Mouse (Mus musculus) thymus, postnatal 25 days (tissue): ENCODE results near the gene Chek2.
"Not testable (repeated sequence)": the region's sequence is repeated elsewhere in the genome, so short reads cannot be mapped to it uniquely, and the experiment has no call there.

Experiments used
- DNase-seq: peaks from one replicate; pipeline ENCODE4 v3.0.0; 2022

The Chek2 gene

DNA sequence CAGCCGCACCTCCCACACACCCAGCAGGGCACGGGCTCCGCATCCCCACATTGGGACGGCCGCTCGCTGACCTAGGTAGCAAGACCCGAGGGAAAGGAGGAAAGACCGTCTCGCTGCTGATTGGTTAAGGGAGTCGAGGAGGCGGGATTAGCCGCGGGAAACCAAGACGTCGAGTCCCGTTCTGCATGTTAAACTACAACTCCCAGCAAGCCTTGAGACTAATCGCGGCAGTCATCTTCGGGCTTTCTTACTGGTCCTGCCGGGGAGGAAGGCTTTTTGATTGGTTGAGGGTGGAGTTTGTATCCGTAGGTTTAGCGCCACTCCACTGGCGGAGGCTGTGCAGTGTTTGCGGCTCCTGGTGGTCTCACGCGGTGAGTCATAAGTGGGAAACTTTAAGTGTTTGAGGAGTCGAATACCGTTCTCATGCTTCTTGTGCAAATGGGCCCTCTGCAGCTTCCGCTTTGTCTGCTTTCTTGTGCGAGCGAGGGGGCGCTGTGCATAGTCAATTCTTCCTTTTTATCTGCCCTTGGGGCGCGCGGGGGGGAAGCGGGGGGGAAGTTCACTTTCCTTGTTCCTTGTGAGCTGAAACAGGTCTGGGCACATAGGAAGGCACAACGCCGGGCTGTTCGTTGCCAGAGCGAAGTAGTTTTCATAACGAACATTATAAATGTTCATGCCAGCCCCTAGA is at the start of gene Chek2, which contains the start of gene Hscb:
Gene Chek2, plus strand, starts transcription at position 302 of the 688 bp plus-strand sequence.
Gene Hscb, minus strand, starts transcription at position 100 of the 688 bp plus-strand sequence.
- peak; percentile 96 for DNase-seq

DNA sequence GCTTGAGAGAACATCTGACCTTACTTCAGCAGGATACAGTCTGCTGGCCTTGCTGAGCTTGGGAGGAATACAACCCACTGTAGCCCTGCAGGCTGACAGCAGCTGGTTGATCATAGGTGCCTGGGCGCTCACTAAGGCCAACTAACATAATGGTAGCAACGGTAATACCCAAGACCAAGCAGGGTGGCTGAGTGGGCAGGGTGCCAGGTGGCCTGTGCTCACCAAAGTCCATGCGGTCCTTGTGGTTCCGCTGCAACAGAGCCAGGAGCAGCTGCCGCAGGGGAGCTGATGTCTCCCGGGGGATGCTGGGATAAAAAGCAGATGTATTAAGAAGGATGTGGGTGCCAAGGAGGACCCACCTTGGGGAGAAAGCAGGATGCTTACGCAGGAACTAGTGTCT is 45.4 kb upstream of the Chek2 start:
- DNase-seq, result no peak

DNA sequence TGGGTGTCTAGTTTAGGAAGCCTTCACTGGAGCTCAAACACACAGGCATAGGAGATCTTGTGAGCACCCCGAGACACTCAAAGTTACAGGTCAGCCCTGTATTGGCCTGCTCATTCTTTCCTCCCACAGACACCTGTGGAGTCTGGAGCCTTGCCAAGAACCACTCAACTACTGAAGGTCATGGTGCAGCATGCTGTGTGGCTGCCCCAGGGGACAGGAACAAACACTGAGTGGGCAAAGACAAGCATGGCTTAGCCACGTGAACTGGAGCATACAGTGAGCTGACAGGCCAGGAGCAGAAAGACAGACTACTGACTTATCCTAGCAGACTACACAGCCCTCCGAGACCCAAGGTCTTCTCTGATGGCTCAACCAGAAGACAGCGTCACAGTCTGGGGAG is 42.1 kb upstream of the Chek2 start:
- DNase-seq, result no peak

DNA sequence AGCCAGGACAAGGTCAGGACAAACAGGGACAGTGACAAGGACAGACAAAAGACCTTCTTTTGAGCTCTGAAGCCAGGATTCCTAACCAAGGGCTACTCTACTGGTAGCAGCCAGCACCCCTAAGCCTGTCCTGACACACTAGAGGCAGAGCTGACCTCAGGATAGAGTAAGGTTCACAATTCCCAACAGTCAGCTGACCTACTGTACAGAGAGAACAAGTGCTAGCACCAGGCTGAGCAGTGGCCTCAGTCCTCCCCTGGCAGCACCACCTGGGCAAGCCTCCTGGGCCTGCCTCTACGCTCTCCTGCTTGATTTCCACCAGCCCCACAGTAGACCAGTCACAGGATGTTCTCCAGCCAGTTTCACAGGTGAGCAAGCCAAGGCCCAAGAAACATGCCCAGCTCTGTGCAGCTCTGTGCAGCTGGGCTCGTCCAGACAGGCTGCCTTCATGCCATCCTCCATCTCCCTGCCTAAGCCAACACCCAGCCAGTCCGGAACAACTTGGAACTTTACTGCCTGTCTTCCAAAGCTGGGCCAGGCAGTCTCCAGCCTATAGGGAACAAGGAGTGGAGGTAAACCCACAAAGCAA is 38.6 kb upstream of the Chek2 start:
- no peak for DNase-seq

DNA sequence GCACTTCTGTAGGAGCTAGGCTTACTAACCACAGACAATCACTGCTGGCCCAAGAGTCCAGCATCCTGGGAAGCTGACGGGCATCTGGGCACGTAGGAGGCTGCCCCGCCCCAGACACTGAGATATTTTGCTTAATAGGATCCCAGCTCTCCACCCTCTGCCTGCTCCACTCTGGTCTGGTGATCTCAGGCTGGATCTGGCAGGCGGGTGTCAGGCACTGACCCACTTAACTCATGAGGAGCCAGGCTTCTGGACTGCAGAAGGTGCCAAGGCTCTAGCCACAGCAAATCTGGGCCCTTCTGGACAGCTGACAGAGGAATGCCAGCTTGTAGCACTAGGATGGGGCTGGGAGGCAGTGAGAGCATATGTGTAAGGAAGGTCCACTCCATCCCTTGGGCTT is 37.6 kb upstream of the Chek2 start:
- no peak for DNase-seq

DNA sequence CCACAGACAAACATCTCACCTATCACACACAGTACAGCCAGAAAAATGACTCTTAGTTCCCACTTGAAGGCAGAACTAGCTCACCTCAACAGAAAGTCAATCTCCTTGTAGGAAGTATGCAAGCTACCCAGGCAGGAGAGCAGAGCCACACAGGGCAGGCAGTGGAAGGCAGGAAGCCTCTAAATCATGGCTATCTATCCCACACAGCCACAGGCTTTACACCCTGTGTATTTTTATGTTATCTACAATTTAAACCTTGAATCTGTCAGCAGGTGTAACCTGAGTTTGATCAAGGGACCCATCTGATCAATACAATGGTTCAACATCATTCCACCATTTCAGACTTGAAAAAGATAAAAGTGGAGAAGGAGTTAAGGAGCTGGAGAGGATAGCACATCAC is 37.0 kb upstream of the Chek2 start:
- DNase-seq, result no peak

DNA sequence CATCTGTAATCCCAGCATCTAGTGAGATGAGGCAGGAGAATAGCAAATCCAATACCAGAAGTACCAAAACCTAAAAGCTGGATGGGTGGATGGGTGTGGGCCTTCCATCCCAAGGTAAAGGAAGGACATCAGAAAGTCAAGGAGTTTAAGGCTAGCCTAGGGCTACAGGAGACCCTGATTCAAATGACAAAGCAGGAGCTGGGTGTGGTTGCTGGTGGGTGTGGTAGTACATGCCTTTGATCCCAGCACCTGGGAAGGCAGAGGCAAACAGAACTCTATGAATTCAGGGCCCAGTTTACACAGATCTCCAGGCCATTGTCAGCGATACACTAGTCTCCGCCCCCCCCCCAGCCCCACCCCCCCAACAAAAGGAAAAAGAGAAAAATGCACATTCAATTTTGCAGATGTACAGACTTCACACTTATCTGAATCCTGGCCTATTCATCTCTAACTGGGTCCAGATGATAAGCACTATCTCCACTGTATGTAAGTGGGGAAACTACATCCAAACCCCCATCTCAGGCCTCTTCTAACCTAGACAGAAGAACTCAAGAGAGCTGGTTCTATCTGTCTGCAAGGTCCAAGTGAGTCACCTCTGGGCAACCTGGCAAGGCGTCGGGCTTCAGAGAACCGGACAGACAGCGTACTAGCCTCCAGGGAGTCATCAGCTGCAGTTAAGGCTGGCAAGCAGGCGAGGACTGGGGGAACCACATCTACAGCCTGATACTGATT is 35.6 kb upstream of the Chek2 start:
- DNase-seq, result no peak

DNA sequence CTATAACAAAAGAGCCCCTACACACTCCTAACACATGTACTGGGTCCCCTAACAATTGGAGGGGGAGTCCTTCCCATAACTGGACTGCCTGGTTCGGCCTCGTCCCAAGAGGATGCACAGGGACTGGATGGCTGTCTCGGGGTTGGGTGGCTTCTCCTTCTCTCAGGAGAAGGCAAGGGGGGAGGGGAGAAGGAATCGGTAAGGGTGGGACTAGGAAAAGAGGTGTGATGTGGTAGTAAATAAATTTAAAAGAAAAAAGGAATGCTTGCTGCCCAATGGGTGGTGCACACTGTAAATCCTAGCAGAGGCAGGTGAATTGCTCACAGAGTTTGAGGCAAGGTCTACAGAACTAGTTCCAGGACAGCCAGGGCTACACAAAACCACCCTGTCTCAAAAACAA is 33.6 kb upstream of the Chek2 start:
- no peak for DNase-seq

DNA sequence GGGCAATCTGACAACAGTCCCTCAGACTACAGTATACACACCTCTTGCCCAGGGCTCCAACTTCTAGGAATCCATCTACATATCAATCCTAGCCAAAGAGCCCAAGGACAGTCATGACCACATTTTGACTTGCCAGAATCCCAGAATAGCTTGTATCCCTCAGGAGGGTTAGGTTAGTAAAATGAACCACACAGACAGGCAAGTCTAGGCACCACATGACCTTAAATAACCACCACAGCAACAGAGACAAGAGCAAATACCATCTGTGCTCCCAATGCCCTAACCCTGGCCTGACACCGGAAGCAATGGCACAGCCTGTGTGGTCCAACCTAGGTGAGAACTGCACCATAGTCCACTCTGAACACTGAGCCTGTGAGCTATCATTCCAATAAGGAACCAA is 33.1 kb upstream of the Chek2 start:
- no peak for DNase-seq

DNA sequence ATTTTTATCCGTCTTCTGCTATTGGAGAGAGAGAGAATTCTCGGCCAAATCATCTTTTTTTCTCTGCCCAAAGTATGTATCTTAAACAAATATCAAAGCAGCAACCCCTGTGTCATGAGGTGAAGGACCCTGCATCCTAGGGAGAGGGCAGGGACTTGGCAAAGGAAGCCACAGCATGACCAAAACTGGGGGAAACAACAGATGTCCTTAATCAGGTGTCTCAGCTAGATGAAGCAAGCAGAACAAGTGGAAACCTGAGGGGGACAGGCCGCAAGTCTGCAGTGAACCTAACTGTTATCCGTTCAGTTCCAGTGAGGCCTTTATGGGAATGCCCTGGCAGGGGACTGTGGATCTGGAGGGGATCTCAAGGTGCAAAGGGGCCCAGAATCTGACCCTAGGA is 32.3 kb upstream of the Chek2 start:
- DNase-seq, result no peak

DNA sequence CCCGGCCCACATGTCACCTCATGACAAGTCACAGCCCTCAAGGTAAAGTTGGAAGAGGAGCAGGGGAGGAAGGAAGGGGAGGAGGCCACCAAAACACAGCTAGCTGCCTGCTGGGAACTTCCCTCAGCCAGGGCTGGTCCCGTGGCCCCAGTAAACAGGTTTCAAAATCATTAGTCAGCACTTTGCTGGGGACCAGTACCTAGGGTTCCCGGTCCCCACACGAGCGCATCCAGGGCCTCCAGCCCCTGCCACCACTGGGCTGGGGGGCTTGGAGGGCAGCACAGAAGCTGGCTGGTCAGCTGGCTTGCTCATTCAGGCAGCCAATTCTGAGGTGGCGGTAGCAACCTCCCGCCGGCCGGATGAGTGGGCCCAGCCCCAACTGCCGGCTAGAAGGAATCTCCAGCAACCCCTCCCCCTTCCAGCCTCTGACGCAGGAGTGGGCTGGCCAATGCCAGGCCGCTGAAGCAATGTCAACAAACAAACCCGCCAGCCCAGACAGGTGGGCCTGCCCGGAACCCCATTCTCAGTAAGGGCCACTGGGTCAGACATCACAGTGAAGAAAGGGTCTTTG is 31.6 kb upstream of the Chek2 start:
- peak; percentile 67 for DNase-seq

DNA sequence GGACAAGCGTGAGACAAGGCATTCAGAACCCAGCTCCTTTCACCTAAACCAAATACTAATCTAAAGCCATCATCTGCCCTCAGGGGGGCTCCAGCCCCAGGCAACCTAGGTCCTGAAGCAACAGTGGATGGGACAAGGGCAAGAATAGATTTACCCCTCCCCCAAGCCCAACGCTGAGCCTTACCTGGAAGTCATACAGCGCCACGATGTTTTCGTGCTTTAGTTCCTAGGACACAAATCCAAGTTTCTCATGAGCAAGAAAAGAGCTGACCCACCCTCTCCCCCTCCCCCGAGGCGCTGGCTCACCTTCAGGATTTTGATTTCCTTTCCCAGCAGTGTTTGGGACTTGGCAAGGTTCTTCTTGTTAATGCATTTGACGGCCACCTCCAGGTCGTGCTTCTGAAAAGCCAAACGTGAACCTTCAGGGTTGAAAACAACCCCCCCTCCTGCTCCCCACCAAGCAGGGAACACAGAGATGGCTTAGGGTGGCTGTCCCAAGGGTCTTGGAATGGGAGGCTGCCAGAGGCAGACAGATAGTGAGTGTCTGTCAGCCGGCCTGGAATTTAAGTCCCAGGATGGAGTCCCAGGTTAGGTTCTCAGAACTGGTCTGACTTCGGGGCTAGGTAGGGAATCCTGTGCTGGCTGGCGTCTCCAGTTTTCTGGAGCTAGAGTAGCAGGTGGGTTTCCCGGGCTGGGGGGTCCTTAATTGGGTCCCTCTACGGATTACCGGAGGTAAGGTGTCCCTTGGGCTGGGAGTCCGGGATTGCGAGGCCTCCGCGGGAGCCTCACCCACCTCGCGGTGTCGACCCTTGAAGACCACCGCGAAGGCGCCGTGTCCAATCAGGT is 30.7 kb upstream of the Chek2 start:
- peak; percentile 14 for DNase-seq

DNA sequence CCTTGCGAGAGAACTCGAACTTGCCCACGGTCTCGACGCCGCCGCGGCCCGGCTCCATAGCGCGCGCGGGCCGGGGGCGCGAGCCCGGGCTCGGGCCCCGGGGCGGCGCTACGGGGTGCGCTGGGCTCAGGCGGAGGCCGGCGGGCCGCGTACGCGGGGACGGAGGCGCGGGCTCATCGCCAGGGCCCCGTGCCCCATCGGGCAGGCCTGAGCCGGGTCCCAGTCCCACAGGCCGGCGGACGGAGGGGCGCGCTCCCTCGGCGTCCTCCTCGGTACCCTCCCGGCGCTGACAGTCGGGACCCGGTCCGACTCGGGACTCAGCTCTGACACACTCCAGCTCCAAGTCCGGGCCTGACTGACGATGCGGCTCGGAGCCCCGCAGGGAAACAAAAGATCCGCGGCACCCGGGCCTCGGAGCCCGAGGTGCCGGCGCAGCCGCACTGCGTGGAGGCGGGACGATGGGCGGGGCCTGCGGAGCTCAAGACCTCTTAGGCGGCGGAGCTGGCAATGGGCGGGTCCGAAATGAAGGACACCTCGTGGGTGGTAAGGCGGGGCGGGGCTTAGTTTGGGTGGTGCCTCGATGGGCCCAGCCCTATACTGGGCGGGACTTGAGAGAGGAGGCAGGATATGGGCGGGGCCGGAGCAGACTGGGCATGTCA is 30.0 kb upstream of the Chek2 start, which contains the start of gene Ulk1:
Gene Ulk1, minus strand, starts transcription at position 431 of the 659 bp plus-strand sequence.
- peak; percentile 100 for DNase-seq

DNA sequence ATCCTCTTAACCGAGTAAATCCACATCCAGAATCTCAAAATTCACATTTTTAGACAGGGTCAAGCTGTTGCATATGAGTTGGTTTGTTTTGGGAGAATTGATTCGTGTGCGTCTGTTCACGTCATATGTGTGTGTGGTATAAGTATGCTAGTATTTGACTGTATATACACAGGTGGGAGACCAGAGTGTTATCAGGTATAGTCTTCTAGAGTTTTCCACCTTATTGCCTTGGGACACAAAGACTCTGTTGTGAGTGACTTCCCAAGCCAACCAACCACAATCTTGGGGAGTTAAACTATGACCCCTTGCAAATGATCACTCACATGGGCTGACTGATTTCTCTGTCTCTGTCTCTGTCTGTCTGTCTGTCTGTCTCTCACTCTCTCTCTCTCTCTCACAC is 15.4 kb upstream of the Chek2 start:
- DNase-seq, result no peak

DNA sequence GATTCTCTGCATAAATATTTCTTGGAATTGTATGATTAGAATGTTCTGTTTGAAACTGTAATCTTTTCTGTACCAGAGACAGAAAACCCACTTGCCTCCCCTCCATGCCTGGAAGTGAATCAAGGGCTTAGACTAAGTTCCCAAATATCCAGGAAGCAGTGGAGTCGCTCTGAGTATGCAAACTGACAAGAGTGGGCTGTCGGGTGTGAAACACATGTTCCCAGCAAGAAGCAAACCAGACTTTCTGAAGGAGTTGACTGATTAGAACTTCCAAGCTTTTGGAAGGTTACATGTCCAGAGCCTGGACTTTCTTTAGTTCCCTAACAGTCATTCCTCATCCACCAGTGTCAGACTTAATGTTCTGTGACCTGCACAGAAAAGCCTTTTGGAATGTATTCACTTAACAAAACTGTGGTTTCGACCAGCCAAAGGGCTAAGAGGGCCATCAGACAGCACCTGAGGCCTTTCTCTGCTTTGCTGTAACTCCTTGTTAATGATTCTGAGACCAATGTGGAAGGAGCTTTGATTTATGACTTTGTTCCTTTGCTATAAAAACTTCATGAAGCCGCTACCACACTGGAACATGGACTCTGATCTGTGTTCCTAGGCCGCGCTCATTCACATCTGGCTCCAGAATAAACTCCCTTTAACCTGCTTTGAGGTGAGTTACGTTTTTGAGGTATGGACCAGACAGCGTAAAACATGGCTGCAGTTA is 12.8 kb upstream of the Chek2 start:
- no peak for DNase-seq

DNA sequence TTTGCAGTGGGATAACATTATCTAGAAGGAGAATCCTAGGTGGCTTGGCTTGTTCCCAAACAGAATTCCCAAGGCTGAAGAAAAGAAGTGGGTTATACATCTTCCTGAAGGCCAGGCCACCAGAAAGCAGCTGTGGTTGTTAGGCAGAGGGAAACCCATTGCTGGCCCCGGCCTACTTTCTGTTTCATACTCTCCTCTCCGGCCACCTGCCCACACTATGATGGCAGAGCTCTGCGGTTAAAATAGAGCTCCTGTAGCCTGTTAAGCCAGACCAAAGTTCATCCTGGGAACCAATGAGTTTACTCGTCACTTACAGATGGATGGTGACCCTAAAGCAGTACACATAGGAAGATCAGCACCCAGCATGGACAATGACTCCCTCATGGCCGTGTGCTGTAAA is 12.2 kb upstream of the Chek2 start:
- no peak for DNase-seq

DNA sequence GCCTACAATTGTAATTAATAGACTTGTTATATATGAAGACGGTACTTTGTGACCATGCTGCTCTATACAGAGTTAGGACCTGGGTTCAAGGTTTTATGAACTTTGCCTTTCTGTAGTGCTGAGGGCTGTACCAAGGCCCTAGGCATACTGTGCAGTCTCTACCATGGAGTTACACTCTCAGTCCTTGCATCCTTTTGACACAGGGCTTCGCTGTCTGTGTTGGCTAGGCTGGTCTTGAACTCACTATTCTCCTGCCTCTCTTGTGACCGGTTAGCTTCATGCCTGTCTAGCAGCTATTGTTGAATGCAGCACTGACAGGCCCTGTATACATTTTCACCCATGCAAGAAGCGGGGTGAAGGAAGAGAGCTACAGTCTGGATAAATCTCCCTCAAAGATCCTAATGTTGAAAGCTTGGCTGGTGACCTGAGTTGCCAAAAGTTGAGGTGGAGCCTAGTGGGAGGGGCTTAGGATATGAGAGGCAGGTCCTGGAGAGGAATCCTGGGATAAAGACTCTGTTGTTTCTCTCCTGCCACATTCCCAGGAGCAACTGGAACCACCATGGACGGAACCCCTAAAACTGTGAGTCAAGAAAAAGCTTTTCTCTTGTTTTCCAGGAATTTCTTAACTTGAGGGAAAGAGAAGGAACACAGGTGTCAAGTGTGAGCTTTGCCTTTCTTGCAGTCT is 8.6 kb upstream of the Chek2 start:
- no peak for DNase-seq

DNA sequence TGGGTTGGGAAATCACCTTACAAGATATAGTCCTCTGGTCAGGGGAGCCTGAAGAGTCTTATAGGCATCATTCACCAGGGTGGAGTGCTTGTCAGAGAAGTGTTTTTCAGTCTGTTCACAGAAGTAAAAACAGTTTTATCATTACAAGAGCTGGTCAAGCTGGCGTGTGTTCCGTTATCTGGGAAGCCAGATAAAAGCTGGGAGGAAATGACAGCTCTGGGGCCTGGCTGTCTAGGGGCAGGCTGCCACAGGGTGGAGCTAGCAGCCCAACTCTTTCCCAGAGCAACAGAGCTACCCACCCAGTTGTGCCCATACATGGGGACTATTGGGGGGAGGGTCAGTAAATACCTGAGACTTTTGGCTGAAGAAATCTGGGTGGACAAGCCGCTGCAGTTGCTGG is 3.8 kb upstream of the Chek2 start:
- DNase-seq, result peak; percentile 42

DNA sequence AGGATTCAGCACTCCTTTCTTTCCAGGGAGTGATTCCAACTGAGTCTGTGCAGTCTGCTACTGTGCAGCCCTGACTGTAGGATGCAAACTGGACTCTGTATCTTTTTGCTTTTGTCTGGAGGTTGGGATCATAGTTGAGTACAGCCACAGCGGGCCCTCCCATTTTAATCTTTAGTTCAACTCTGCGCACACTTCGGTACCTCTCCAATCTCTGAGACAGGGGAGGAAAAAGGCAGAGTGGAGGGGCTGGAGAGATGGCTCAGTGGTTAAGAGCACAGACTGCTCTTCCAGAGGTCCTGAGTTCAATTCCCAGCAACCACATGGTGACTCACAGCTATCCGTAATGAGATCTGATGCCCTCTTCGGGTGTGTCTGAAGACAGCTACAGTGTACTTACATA is 1.8 kb upstream of the Chek2 start:
- not testable (repeated sequence) for DNase-seq

DNA sequence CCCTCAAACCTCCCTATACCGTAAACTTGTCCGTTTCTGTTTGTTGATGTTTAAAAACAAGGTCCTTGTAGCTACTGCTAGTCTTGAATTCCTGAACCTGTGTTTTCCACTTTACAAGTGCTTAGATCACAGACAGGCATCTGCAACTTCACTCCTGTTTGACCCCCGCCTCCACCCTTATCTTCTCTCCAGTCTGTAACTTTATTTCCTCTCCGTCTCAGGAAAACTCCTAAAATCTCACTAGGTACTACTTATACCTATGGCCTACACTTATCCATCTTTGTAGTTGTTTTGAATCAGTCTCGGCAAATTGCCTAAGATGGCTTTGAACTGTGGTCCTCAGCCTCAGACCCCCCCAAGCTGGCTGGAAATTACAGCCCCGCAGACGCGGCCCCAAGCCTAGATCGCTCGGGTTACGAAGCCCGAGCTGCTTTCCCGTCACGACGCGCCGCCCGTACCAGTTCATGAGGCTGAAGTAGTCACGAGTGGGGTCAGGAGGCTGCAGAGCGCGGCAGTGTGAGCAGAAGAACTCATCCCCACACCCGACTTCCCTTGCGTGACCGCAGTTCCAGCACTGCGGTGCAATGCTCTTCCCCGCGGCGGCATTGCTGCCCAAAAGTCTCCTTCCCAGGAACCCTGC is 621 bp upstream of the Chek2 start:
- DNase-seq, result no peak
